Mouse (Mus musculus): ENCODE data around the gene Nlgn3.

GRCm38 (mm10) chrX:101273875-101274738 lies 24.9 kb upstream of the Nlgn3 start, which contains the start of gene Med12:
- TF ChIP-seq CTCF (IDR thresholded peaks at IDR 0.05; ENCODE audit: low read depth) (no peak), EP300 (IDR thresholded peaks at IDR 0.05; ENCODE audit: low read depth) (no peak)

Measured in liver, postnatal 0 days (tissue).